Mouse (Mus musculus) C2C12 (cell line): ENCODE results near the gene Klf12.

Source experiments
- CTCF ChIP-seq: IDR thresholded peaks from one replicate; pipeline ENCODE4 v1.5.1; 2011; ENCODE audit not compliant: control insufficient read depth, insufficient read depth, insufficient read length
- MAX ChIP-seq: IDR thresholded peaks from one replicate; pipeline ENCODE4 v1.6.1; 2011; ENCODE audit warnings: mild to moderate bottlenecking, control low read depth
- MYOD1 ChIP-seq: IDR thresholded peaks from one replicate; pipeline ENCODE4 v1.6.1; 2011; ENCODE audit warnings: low read depth; ENCODE audit not compliant: control insufficient read depth, insufficient read length
- MYOG ChIP-seq: IDR thresholded peaks from one replicate; pipeline ENCODE4 v1.6.1; 2011; ENCODE audit not compliant: control insufficient read depth, insufficient read length; ENCODE audit errors: extremely low read depth
- USF1 ChIP-seq: IDR thresholded peaks from one replicate; pipeline ENCODE4 v1.6.1; 2011; ENCODE audit warnings: low read depth, mild to moderate bottlenecking, control low read depth, moderate library complexity

GRCm38 (mm10) chr14:100119866-100120265 lies 164.6 kb downstream of the Klf12 start:
- TF ChIP-seq CTCF (no peak), MAX (no peak), USF1 (no peak), MYOD1 (no peak), MYOG (no peak)
